Mouse (Mus musculus) frontal cortex, adult (tissue): ENCODE data around the gene Nipsnap1.

Source experiments
- ATAC-seq: cut with Nextera tagmentation; 2 replicates; pipeline ENCODE4 v1.9.2; 2017; ENCODE audit warnings: mild to moderate bottlenecking, moderate library complexity, mixed read lengths; ENCODE audit not compliant: low TSS enrichment

Gene Nipsnap1

GRCm38 (mm10) chr11:4865645-4866251, 8.0 kb upstream of the Nipsnap1 start:
- no peak; the same call in 1 of the 2 replicates for ATAC-seq

- peak; percentile 48; the same call in 1 of the 2 replicates for ATAC-seq
Measured at GRCm38 (mm10) chr11:4874551-4874950, 800 bp downstream of the Nipsnap1 start.

- ATAC-seq: no peak
Measured at GRCm38 (mm10) chr11:4881087-4881486, 7.3 kb downstream of the Nipsnap1 start.

- no peak for ATAC-seq
Measured at GRCm38 (mm10) chr11:4882892-4883627, 9.3 kb downstream of the Nipsnap1 start.

- ATAC-seq: no peak
Measured at GRCm38 (mm10) chr11:4885385-4885903, 11.7 kb downstream of the Nipsnap1 start.

GRCm38 (mm10) chr11:4886987-4887386, 13.2 kb downstream of the Nipsnap1 start:
- ATAC-seq: no peak

- peak; percentile 99 for ATAC-seq
Measured at GRCm38 (mm10) chr11:4894848-4895816, 21.4 kb downstream of the Nipsnap1 start, which contains the start of gene Thoc5. Gene Thoc5 (plus strand): TSS chr11:4895320.

GRCm38 (mm10) chr11:4900437-4900836, 26.7 kb downstream of the Nipsnap1 start:
- ATAC-seq: no peak

GRCm38 (mm10) chr11:4901956-4902355, 28.2 kb downstream of the Nipsnap1 start:
- ATAC-seq: no peak

- no peak for ATAC-seq
Measured at GRCm38 (mm10) chr11:4906231-4906630, 32.5 kb downstream of the Nipsnap1 start.

- ATAC-seq: peak; percentile 73
Measured at GRCm38 (mm10) chr11:4916068-4916467, 42.3 kb downstream of the Nipsnap1 start.

GRCm38 (mm10) chr11:4921281-4921680, 47.5 kb downstream of the Nipsnap1 start:
- ATAC-seq: no peak

- no peak for ATAC-seq
Measured at GRCm38 (mm10) chr11:4921751-4922150, 48.0 kb downstream of the Nipsnap1 start.

- peak; percentile 88 for ATAC-seq
Measured at GRCm38 (mm10) chr11:4927224-4927623, 53.5 kb downstream of the Nipsnap1 start.

GRCm38 (mm10) chr11:4931009-4931601, 57.4 kb downstream of the Nipsnap1 start:
- no peak for ATAC-seq

- no peak for ATAC-seq
Measured at GRCm38 (mm10) chr11:4936243-4936642, 62.5 kb downstream of the Nipsnap1 start.
